ENCODE assay signal across 8 mouse cellular contexts in genomic region chr11:88404816-88405613, GRCm38 (mm10).
A peak's percentile ranks its signal among the peaks of the same experiment; 100 is the strongest.
DNase-seq lines count a peak whose midpoint lies in the region; ATAC-seq and TF ChIP-seq lines count a peak whose summit lies in the region.

No protein-coding gene starts in this region.

- peak overlapping the region; percentile 26 for H3K9ac ChIP-seq in neural tube, embryonic 11.5 days (ENCODE audit: low read length)
- H3K9ac ChIP-seq in hindbrain, embryonic 14.5 days = peak overlapping the region; percentile 50
- 0 out of 2 replicates have a peak overlapping the region, but pooled peaks have one; percentile 33 for H3K9ac ChIP-seq in midbrain, postnatal 0 days (replicated peaks; ENCODE audit: low read length, poor library complexity, severe bottlenecking)

- ATAC-seq in neural tube, embryonic 11.5 days (ENCODE audit: insufficient read depth, low FRiP score, low TSS enrichment) = peak; percentile 26; the same call in 1 of the 2 replicates
- ATAC-seq in hindbrain, embryonic 14.5 days (ENCODE audit: low FRiP score) = peak; percentile 51; the same call in 1 of the 2 replicates
- peak; percentile 50 for ATAC-seq in midbrain, postnatal 0 days (ENCODE audit: low FRiP score)

- no peaks in the 10 kb centered on the region for H3K27me3 ChIP-seq in neural tube, embryonic 11.5 days (ENCODE audit: control insufficient read depth, insufficient read depth, low read length)
- H3K27me3 ChIP-seq in hindbrain, embryonic 14.5 days (ENCODE audit: control insufficient read depth, insufficient read depth, low read length) = no peaks in the 10 kb centered on the region
- H3K27me3 ChIP-seq in midbrain, postnatal 0 days (ENCODE audit: insufficient read depth, low read length) = no peaks in the 10 kb centered on the region

- no peaks in the 10 kb centered on the region for H3K9me3 ChIP-seq in neural tube, embryonic 11.5 days (ENCODE audit: control insufficient read depth, low read length)
- H3K9me3 ChIP-seq in hindbrain, embryonic 14.5 days (ENCODE audit: control insufficient read depth, low read length) = no peaks in the 10 kb centered on the region
- no peaks in the 10 kb centered on the region for H3K9me3 ChIP-seq in midbrain, postnatal 0 days (ENCODE audit: low read length)

- H3K4me2 ChIP-seq in neural tube, embryonic 11.5 days (ENCODE audit: low read depth) = no peak overlapping the region
- H3K4me2 ChIP-seq in hindbrain, embryonic 14.5 days (replicated peaks) = peak overlapping the region; percentile 19
- peak overlapping the region; percentile 15 for H3K4me2 ChIP-seq in midbrain, postnatal 0 days (ENCODE audit: low read depth, low read length, poor library complexity, severe bottlenecking)

- no peak overlapping the region for H3K4me3 ChIP-seq in neural tube, embryonic 11.5 days (ENCODE audit: low read depth, low read length)
- H3K4me3 ChIP-seq in gastrocnemius, adult 2 months = peak overlapping the region; percentile 55
- H3K4me3 ChIP-seq in hindbrain, embryonic 14.5 days (replicated peaks; ENCODE audit: low read length) = no peak overlapping the region
- H3K4me3 ChIP-seq in midbrain, postnatal 0 days (ENCODE audit: low read depth, low read length) = no peak overlapping the region

- peak; percentile 57 for DNase-seq in neural tube, embryonic 11.5 days (ENCODE audit: low spot score)
- no peak for DNase-seq in neural tube, embryonic 10.5 days (ENCODE audit: extremely low spot score, low spot score)
- peak; percentile 87 for DNase-seq in gastrocnemius, adult 2 months
- DNase-seq in hindbrain, embryonic 14.5 days (ENCODE audit: low spot score) = peak; percentile 68
- DNase-seq in layer of hippocampus, postnatal 25 days (ENCODE audit: extremely low spot score in 1 of 2, low spot score in 1 of 2) = peak; percentile 29 to 42
- DNase-seq in midbrain, postnatal 0 days (ENCODE audit: low spot score) = peak; percentile 86
- DNase-seq in telencephalon, adult 2 months (ENCODE audit: low read depth, low spot score) = peak; percentile 70
- no peak for DNase-seq in thymus, adult 18-20 months

- TF ChIP-seq CTCF in gastrocnemius, adult 2 months (IDR thresholded peaks at IDR 0.05) = 0 out of 2 replicates have a peak, but pooled peaks have one; percentile 9
- no peak for TF ChIP-seq CTCF in midbrain, postnatal 0 days (IDR thresholded peaks at IDR 0.05)

- WGBS in neural tube, embryonic 11.5 days = 45% methylated on average over 17 of the region's 17 CpGs
- 13% methylated on average over 17 of the region's 17 CpGs for WGBS in hindbrain, embryonic 14.5 days
- WGBS in midbrain, postnatal 0 days = 18% methylated on average over 17 of the region's 17 CpGs

- intact Hi-C loops in gastrocnemius, adult 2 months (cut with DNase I) = no loop called here

- H3K36me3 ChIP-seq in neural tube, embryonic 11.5 days (ENCODE audit: control insufficient read depth, insufficient read depth, low read length) = no peaks in the 10 kb centered on the region
- H3K36me3 ChIP-seq in hindbrain, embryonic 14.5 days (replicated peaks; ENCODE audit: control insufficient read depth, insufficient read depth) = no peaks in the 10 kb centered on the region
- no peaks in the 10 kb centered on the region for H3K36me3 ChIP-seq in midbrain, postnatal 0 days (ENCODE audit: insufficient read depth, low read length)

- peaks cover 54% of the 10 kb centered on the region for H3K4me1 ChIP-seq in neural tube, embryonic 11.5 days (ENCODE audit: control insufficient read depth, insufficient read depth, low read length)
- H3K4me1 ChIP-seq in hindbrain, embryonic 14.5 days (replicated peaks; ENCODE audit: control insufficient read depth, insufficient read depth, low read length) = peaks cover 73% of the 10 kb centered on the region
- H3K4me1 ChIP-seq in midbrain, postnatal 0 days (ENCODE audit: insufficient read depth, low read length) = peaks cover 32% of the 10 kb centered on the region

- H3K27ac ChIP-seq in neural tube, embryonic 11.5 days (ENCODE audit: low read depth, low read length) = peak overlapping the region; percentile 79
- H3K27ac ChIP-seq in gastrocnemius, adult 2 months = peak overlapping the region; percentile 91
- H3K27ac ChIP-seq in hindbrain, embryonic 14.5 days = peak overlapping the region; percentile 85
- H3K27ac ChIP-seq in midbrain, postnatal 0 days (ENCODE audit: low read depth, low read length) = peak overlapping the region; percentile 71

Comparison
In these comparisons a context has a peak if more than half of its experiments do, and no peak if none do; other contexts are left out.
1. DNase-seq: peak in neural tube, embryonic 11.5 days (single experiment), gastrocnemius, adult 2 months (single experiment), hindbrain, embryonic 14.5 days (single experiment), layer of hippocampus, postnatal 25 days (2 of 2), midbrain, postnatal 0 days (single experiment) and telencephalon, adult 2 months (single experiment); none in neural tube, embryonic 10.5 days (single experiment) and thymus, adult 18-20 months (0 of 2).
2. Peak in every context shown above with its lines, with median percentiles within 50 percentile points of each other: ATAC-seq, H3K27ac ChIP-seq and H3K9ac ChIP-seq.